Mouse (Mus musculus) kidney, postnatal 36 days (tissue): ENCODE results near the gene Smad1.
A peak's percentile ranks its signal among the peaks of the same experiment; 100 is the strongest.
"Not testable (repeated sequence)": the region's sequence is repeated elsewhere in the genome, so short reads cannot be mapped to it uniquely, and the experiment has no call there.

Experiments used
- DNase-seq, 2 experiments: peaks; one replicate each; pipeline ENCODE4 v3.0.0; 2021 to 2022; ENCODE audit warnings: mixed read lengths in 2 of 2

Gene Smad1

GRCm38 (mm10) chr8:79398994-79399650 lies at the start of gene Smad1:
Gene Smad1 (minus strand): TSS chr8:79399518.
- peak; percentile 97 to 98 for DNase-seq

- no peak for DNase-seq
Observed at GRCm38 (mm10) chr8:79447260-79447853, 48.0 kb upstream of the Smad1 start.

- DNase-seq: no peak
Observed at GRCm38 (mm10) chr8:79443460-79444098, 44.3 kb upstream of the Smad1 start.

GRCm38 (mm10) chr8:79433953-79434500 lies 34.7 kb upstream of the Smad1 start:
- no peak for DNase-seq

- peak; percentile 33 to 50 for DNase-seq
Observed at GRCm38 (mm10) chr8:79414907-79415306, 15.6 kb upstream of the Smad1 start.

- DNase-seq: no peak
Observed at GRCm38 (mm10) chr8:79410501-79410900, 11.2 kb upstream of the Smad1 start.

- DNase-seq: not testable (repeated sequence)
Observed at GRCm38 (mm10) chr8:79407356-79407755, 8.0 kb upstream of the Smad1 start.

GRCm38 (mm10) chr8:79404895-79405557 lies 5.7 kb upstream of the Smad1 start:
- peak; percentile 63 to 78 for DNase-seq

GRCm38 (mm10) chr8:79400671-79401070 lies 1.4 kb upstream of the Smad1 start:
- no peak for DNase-seq

GRCm38 (mm10) chr8:79398251-79398981 lies 902 bp downstream of the Smad1 start:
- DNase-seq: peak; percentile 45 to 61

- DNase-seq: no peak
Observed at GRCm38 (mm10) chr8:79397705-79398250, 1.5 kb downstream of the Smad1 start.

GRCm38 (mm10) chr8:79396911-79397310 lies 2.4 kb downstream of the Smad1 start:
- no peak for DNase-seq

- DNase-seq: no peak
Observed at GRCm38 (mm10) chr8:79394009-79394408, 5.3 kb downstream of the Smad1 start.

- DNase-seq: no peak
Observed at GRCm38 (mm10) chr8:79393215-79393614, 6.1 kb downstream of the Smad1 start.

- DNase-seq: no peak
Observed at GRCm38 (mm10) chr8:79392649-79393048, 6.7 kb downstream of the Smad1 start.

GRCm38 (mm10) chr8:79391454-79391853 lies 7.9 kb downstream of the Smad1 start:
- DNase-seq: no peak

- DNase-seq: peak; percentile 92 to 93
Observed at GRCm38 (mm10) chr8:79389074-79389786, 10.1 kb downstream of the Smad1 start.

GRCm38 (mm10) chr8:79386831-79387230 lies 12.5 kb downstream of the Smad1 start:
- no peak for DNase-seq

GRCm38 (mm10) chr8:79386358-79386757 lies 13.0 kb downstream of the Smad1 start:
- DNase-seq: no peak

- no peak for DNase-seq
Observed at GRCm38 (mm10) chr8:79384276-79385271, 14.7 kb downstream of the Smad1 start.
